ENCODE assay signal across 12 mouse cellular contexts in the genomic region with DNA sequence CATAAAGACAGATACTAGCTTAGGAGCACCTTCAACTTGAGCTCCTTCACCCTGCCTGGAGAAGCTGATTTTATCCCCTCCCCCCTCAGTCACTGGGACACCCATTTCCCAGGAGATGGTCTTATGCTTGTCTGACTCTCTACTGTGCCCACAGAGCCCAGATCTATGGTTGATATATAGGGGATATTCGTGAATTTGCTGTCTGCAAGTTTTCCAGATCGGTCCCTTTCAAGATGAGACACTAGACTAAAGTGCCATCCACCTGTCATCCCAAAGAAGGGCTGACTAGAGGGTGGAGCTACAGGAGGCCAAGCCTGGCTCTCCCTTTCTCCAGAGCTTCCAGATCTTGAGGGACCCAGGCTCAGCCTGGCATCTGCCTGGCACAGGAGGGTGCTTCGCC. TPM values are rescaled to one million over a fixed set of nuclear protein-coding genes. Genes with fewer than 3 reads are reported as not detected.
DNase-seq lines count a peak whose midpoint lies in the region; ATAC-seq and TF ChIP-seq lines count a peak whose summit lies in the region.
"Had no signal": no experiment of that assay in that cellular context is flagged by ENCODE, and none has a peak within 500 bp of the region (broad histone marks: within the 10 kb centered on the region; RNA-seq: fewer than 3 reads in every experiment).

No protein-coding gene starts in this region.

- 71% methylated on average over 3 of the region's 3 CpGs for WGBS in forebrain, embryonic 11.5 days
- WGBS in forebrain, embryonic 16.5 days: 77% methylated on average over 3 of the region's 3 CpGs
- 53% methylated on average over 3 of the region's 3 CpGs for WGBS in limb, embryonic 12.5 days
- WGBS in lung, postnatal 0 days: 60% methylated on average over 3 of the region's 3 CpGs

- H3K4me3 ChIP-seq in forebrain, embryonic 11.5 days (ENCODE audit: low read depth, low read length): no peak overlapping the region; the same call in 1 of the 2 replicates
- H3K4me3 ChIP-seq in forebrain, embryonic 16.5 days (replicated peaks; ENCODE audit: low read length): no peak overlapping the region
- H3K4me3 ChIP-seq in layer of hippocampus, adult 2 months: peak overlapping the region; percentile 69; the same call in 1 of the 2 replicates
- no peak overlapping the region for H3K4me3 ChIP-seq in MEL (ENCODE audit: control insufficient read depth in 1 of 2, insufficient read depth in 1 of 2, low read depth in 2 of 2, low read length in 2 of 2)
- no peak overlapping the region; the same call in 1 of the 2 replicates for H3K4me3 ChIP-seq in limb, embryonic 12.5 days (replicated peaks)
- no peak overlapping the region for H3K4me3 ChIP-seq in lung, postnatal 0 days (ENCODE audit: low read depth, low read length)

- DNase-seq in forebrain, embryonic 11.5 days (ENCODE audit: low spot score): no peak
- no peak for DNase-seq in layer of hippocampus, adult 2 months (ENCODE audit: low spot score in 2 of 2)
- DNase-seq in layer of hippocampus, postnatal 14 days (ENCODE audit: low spot score in 2 of 2): no peak
- no peak for DNase-seq in MEL (ENCODE audit: low read depth, low spot score)
- DNase-seq in ovary, adult 18-20 months (ENCODE audit: low spot score): no peak
- DNase-seq in lung, postnatal 0 days (ENCODE audit: low spot score): no peak
- DNase-seq: cerebellum, adult 8-10 months; retina, postnatal 1 day had no signal

- no peak for TF ChIP-seq RAD21 in MEL (IDR thresholded peaks at IDR 0.05; ENCODE audit: low read depth, low read length)

- TF ChIP-seq EP300 in MEL (IDR thresholded peaks at IDR 0.05; ENCODE audit: low read depth in 1 of 2, low read length in 2 of 2): no peak
- no peak for TF ChIP-seq EP300 in lung, postnatal 0 days (IDR thresholded peaks at IDR 0.05)

- no peak overlapping the region for H3K9ac ChIP-seq in forebrain, embryonic 11.5 days (ENCODE audit: low read length)
- no peak overlapping the region for H3K9ac ChIP-seq in forebrain, embryonic 16.5 days (replicated peaks; ENCODE audit: low read depth, low read length)
- no peak overlapping the region for H3K9ac ChIP-seq in MEL (ENCODE audit: control insufficient read depth, low read depth, low read length, poor library complexity, severe bottlenecking)
- peak overlapping the region; percentile 31; the same call in 1 of the 2 replicates for H3K9ac ChIP-seq in limb, embryonic 12.5 days (replicated peaks)
- H3K9ac ChIP-seq in lung, postnatal 0 days (replicated peaks; ENCODE audit: low read depth): no peak overlapping the region

- peak in 1 of 2 experiments; percentile 15; a peak in 1 of 4 replicates for TF ChIP-seq POLR2A in MEL (IDR thresholded peaks at IDR 0.05; ENCODE audit: control insufficient read depth in 1 of 2, insufficient read depth in 1 of 2, low read depth in 1 of 2, low read length in 2 of 2, poor library complexity in 1 of 2)

- ATAC-seq in forebrain, embryonic 11.5 days (replicated peaks; ENCODE audit: low FRiP score): no peak
- ATAC-seq in forebrain, embryonic 16.5 days: no peak
- no peak for ATAC-seq in limb, embryonic 12.5 days (ENCODE audit: insufficient number of reproducible peaks, insufficient read depth, low FRiP score, low TSS enrichment, low read depth)
- no peak for ATAC-seq in lung, postnatal 0 days

- H3K9me3 ChIP-seq in forebrain, embryonic 11.5 days (ENCODE audit: control insufficient read depth, low read length): no peaks in the 10 kb centered on the region
- H3K9me3 ChIP-seq in forebrain, embryonic 16.5 days (ENCODE audit: control insufficient read depth, low read length): no peaks in the 10 kb centered on the region
- H3K9me3 ChIP-seq in MEL (replicated peaks; ENCODE audit: insufficient read depth, low read length): no peaks in the 10 kb centered on the region
- H3K9me3 ChIP-seq in limb, embryonic 12.5 days: no peaks in the 10 kb centered on the region
- no peaks in the 10 kb centered on the region for H3K9me3 ChIP-seq in lung, postnatal 0 days (ENCODE audit: low read length)
- H3K9me3 ChIP-seq: G1E had no signal

- H3K4me2 ChIP-seq in forebrain, embryonic 11.5 days (ENCODE audit: low read depth, low read length, severe bottlenecking): no peak overlapping the region
- no peak overlapping the region for H3K4me2 ChIP-seq in forebrain, embryonic 16.5 days (ENCODE audit: low read length)
- H3K4me2 ChIP-seq in limb, embryonic 12.5 days: no peak overlapping the region
- H3K4me2 ChIP-seq in lung, postnatal 0 days (replicated peaks; ENCODE audit: low read depth, low read length): no peak overlapping the region

- peaks cover 26% of the 10 kb centered on the region for H3K4me1 ChIP-seq in forebrain, embryonic 11.5 days (replicated peaks; ENCODE audit: control insufficient read depth, insufficient read depth, low read length)
- H3K4me1 ChIP-seq in forebrain, embryonic 16.5 days (replicated peaks; ENCODE audit: control insufficient read depth, insufficient read depth, low read length): peaks cover 55% of the 10 kb centered on the region
- peaks cover 0 to 8% of the 10 kb centered on the region in 2 experiments; a peak in 1 of 4 replicates for H3K4me1 ChIP-seq in MEL (ENCODE audit: control insufficient read depth in 1 of 2, insufficient read depth in 2 of 2, low read length in 2 of 2)
- peaks cover 54% of the 10 kb centered on the region for H3K4me1 ChIP-seq in limb, embryonic 12.5 days (replicated peaks)
- peaks cover 13% of the 10 kb centered on the region; the same call in 1 of the 2 replicates for H3K4me1 ChIP-seq in lung, postnatal 0 days (ENCODE audit: insufficient read depth, low read depth, low read length)

- peaks cover 28% of the 10 kb centered on the region for H3K79me2 ChIP-seq in MEL (ENCODE audit: control insufficient read depth, insufficient read depth, low read length, poor library complexity)

- TF ChIP-seq CTCF in layer of hippocampus, adult 2 months (conservative IDR thresholded peaks at IDR 0.05): no peak
- no peak for TF ChIP-seq CTCF in MEL (IDR thresholded peaks at IDR 0.05 in 2 of 3, conservative IDR thresholded peaks at IDR 0.05 in 1 of 3; ENCODE audit: control insufficient read depth in 1 of 3, insufficient read depth in 1 of 3, low read depth in 2 of 3, low read length in 3 of 3, poor library complexity in 1 of 3, severe bottlenecking in 1 of 3)
- no peak for TF ChIP-seq CTCF in lung, postnatal 0 days (IDR thresholded peaks at IDR 0.05)

- 0 out of 2 replicates have a peak overlapping the region, but pooled peaks have one; percentile 2 for H3K27ac ChIP-seq in forebrain, embryonic 11.5 days (ENCODE audit: low read depth, low read length)
- no peak overlapping the region for H3K27ac ChIP-seq in forebrain, embryonic 16.5 days (ENCODE audit: low read length)
- peak overlapping the region; percentile 91 for H3K27ac ChIP-seq in layer of hippocampus, adult 2 months
- no peak overlapping the region for H3K27ac ChIP-seq in MEL (ENCODE audit: control insufficient read depth, low read depth, low read length)
- H3K27ac ChIP-seq in limb, embryonic 12.5 days: no peak overlapping the region
- no peak overlapping the region for H3K27ac ChIP-seq in lung, postnatal 0 days (ENCODE audit: low read length)

- no peaks in the 10 kb centered on the region for H3K36me3 ChIP-seq in forebrain, embryonic 11.5 days (ENCODE audit: control insufficient read depth, insufficient read depth, low read length)
- H3K36me3 ChIP-seq in forebrain, embryonic 16.5 days (ENCODE audit: control insufficient read depth, insufficient read depth): no peaks in the 10 kb centered on the region
- H3K36me3 ChIP-seq in MEL (ENCODE audit: control insufficient read depth in 1 of 2, insufficient read depth in 2 of 2, low read length in 2 of 2): peaks cover 0 to 8% of the 10 kb centered on the region in 2 experiments; a peak in 3 of 4 replicates
- H3K36me3 ChIP-seq in limb, embryonic 12.5 days: peaks cover 15% of the 10 kb centered on the region; the same call in 1 of the 2 replicates
- H3K36me3 ChIP-seq in lung, postnatal 0 days (ENCODE audit: insufficient read depth, low read length): no peaks in the 10 kb centered on the region

- no peaks in the 10 kb centered on the region for H3K27me3 ChIP-seq in forebrain, embryonic 11.5 days (ENCODE audit: control insufficient read depth, insufficient read depth, low read length)
- H3K27me3 ChIP-seq in forebrain, embryonic 16.5 days (replicated peaks; ENCODE audit: control insufficient read depth, insufficient read depth, low read length): no peaks in the 10 kb centered on the region
- H3K27me3 ChIP-seq in MEL (ENCODE audit: control insufficient read depth in 1 of 2, insufficient read depth in 2 of 2, low read length in 2 of 2): no peaks in the 10 kb centered on the region
- no peaks in the 10 kb centered on the region for H3K27me3 ChIP-seq in limb, embryonic 12.5 days
- no peaks in the 10 kb centered on the region for H3K27me3 ChIP-seq in lung, postnatal 0 days (replicated peaks; ENCODE audit: insufficient read depth, low read length)

RNA-seq across cellular contexts. Expression of a gene that starts 2.9 kb away (rescaled TPM):
- 1.8 and 2.7 TPM in 2 replicates for polyA plus RNA-seq in forebrain, embryonic 11.5 days (2014; fragmentation: Nextera tagmentation; extraction: Ambion mirVana)
- 6.8 and 10.9 TPM in 2 replicates for polyA plus RNA-seq in forebrain, embryonic 16.5 days (2015; fragmentation: Nextera tagmentation; extraction: Ambion mirVana)
- 10 to 100 TPM; 78.2 to 82.2 TPM for total RNA-seq in layer of hippocampus, adult 2 months (2021)
- total RNA-seq in layer of hippocampus, postnatal 14 days (2021): 10 to 100 TPM; 60.1 to 69.3 TPM
- total RNA-seq in MEL (2012; rRNA removed): 0.89 and 1.0 TPM in 2 replicates
- polyA plus RNA-seq in MEL (2012; ENCODE audit: insufficient read depth in 1 of 2, insufficient read length in 2 of 2, low read depth in 1 of 2, low replicate concordance in 2 of 2, missing spikeins in 1 of 2): 1 to 10 TPM in 1 of 2 experiments, not detected in 1; 1.1 TPM
- 3.2 and 4.0 TPM in 2 replicates for polyA plus RNA-seq in limb, embryonic 12.5 days (2016; fragmentation: Nextera tagmentation; extraction: Ambion mirVana)
- 1.2 and 1.3 TPM in 2 replicates for polyA plus RNA-seq in lung, postnatal 0 days (2015; fragmentation: Nextera tagmentation; extraction: Ambion mirVana)
- total RNA-seq: hematopoietic stem cell, adult 5-6 weeks had no signal

RNA-seq across cellular contexts. Expression of a gene that starts 3.3 kb away (rescaled TPM):
- 113 and 123 TPM in 2 replicates for polyA plus RNA-seq in forebrain, embryonic 11.5 days (2014; fragmentation: Nextera tagmentation; extraction: Ambion mirVana)
- polyA plus RNA-seq in forebrain, embryonic 16.5 days (2015; fragmentation: Nextera tagmentation; extraction: Ambion mirVana): 108 and 121 TPM in 2 replicates
- 10 to 100 TPM; 87.9 to 95.5 TPM for total RNA-seq in layer of hippocampus, adult 2 months (2021)
- 10 to 100 TPM; 93.6 to 96.0 TPM for total RNA-seq in layer of hippocampus, postnatal 14 days (2021)
- 118 and 121 TPM in 2 replicates for total RNA-seq in MEL (2012; rRNA removed)
- polyA plus RNA-seq in MEL (2012; ENCODE audit: insufficient read depth in 1 of 2, insufficient read length in 2 of 2, low read depth in 1 of 2, low replicate concordance in 2 of 2, missing spikeins in 1 of 2): 100 to 1,000 TPM in 1 of 2 experiments, not detected in 1; 261 TPM
- polyA plus RNA-seq in limb, embryonic 12.5 days (2016; fragmentation: Nextera tagmentation; extraction: Ambion mirVana): 97.4 and 101 TPM in 2 replicates
- 65.3 and 66.8 TPM in 2 replicates for polyA plus RNA-seq in lung, postnatal 0 days (2015; fragmentation: Nextera tagmentation; extraction: Ambion mirVana)

RNA-seq across cellular contexts. Expression of a gene that starts 18.6 kb away (rescaled TPM):
- 19.0 and 23.9 TPM in 2 replicates for polyA plus RNA-seq in forebrain, embryonic 11.5 days (2014; fragmentation: Nextera tagmentation; extraction: Ambion mirVana)
- 18.3 and 27.6 TPM in 2 replicates for polyA plus RNA-seq in forebrain, embryonic 16.5 days (2015; fragmentation: Nextera tagmentation; extraction: Ambion mirVana)
- 10 to 100 TPM; 87.0 to 93.3 TPM for total RNA-seq in layer of hippocampus, adult 2 months (2021)
- 10 to 100 TPM; 71.1 to 85.9 TPM for total RNA-seq in layer of hippocampus, postnatal 14 days (2021)
- total RNA-seq in MEL (2012; rRNA removed): 10.3 and 10.6 TPM in 2 replicates
- 10 to 100 TPM in 1 of 2 experiments, not detected in 1; 10.7 TPM for polyA plus RNA-seq in MEL (2012; ENCODE audit: insufficient read depth in 1 of 2, insufficient read length in 2 of 2, low read depth in 1 of 2, low replicate concordance in 2 of 2, missing spikeins in 1 of 2)
- polyA plus RNA-seq in limb, embryonic 12.5 days (2016; fragmentation: Nextera tagmentation; extraction: Ambion mirVana): 23.2 and 32.2 TPM in 2 replicates
- 26.3 and 27.4 TPM in 2 replicates for polyA plus RNA-seq in lung, postnatal 0 days (2015; fragmentation: Nextera tagmentation; extraction: Ambion mirVana)

RNA-seq across cellular contexts. Expression of a gene that starts 42.7 kb away (rescaled TPM):
- 8.0 and 9.3 TPM in 2 replicates for polyA plus RNA-seq in forebrain, embryonic 11.5 days (2014; fragmentation: Nextera tagmentation; extraction: Ambion mirVana)
- 18.8 and 30.4 TPM in 2 replicates for polyA plus RNA-seq in forebrain, embryonic 16.5 days (2015; fragmentation: Nextera tagmentation; extraction: Ambion mirVana)
- total RNA-seq in layer of hippocampus, adult 2 months (2021): 100 to 1,000 TPM; 153 to 158 TPM
- 100 to 1,000 TPM; 155 to 161 TPM for total RNA-seq in layer of hippocampus, postnatal 14 days (2021)
- 0.04 and 0.07 TPM in 2 replicates for total RNA-seq in MEL (2012; rRNA removed)
- under 1 TPM in 1 of 2 experiments, not detected in 1; 0.38 TPM for polyA plus RNA-seq in MEL (2012; ENCODE audit: insufficient read depth in 1 of 2, insufficient read length in 2 of 2, low read depth in 1 of 2, low replicate concordance in 2 of 2, missing spikeins in 1 of 2)
- polyA plus RNA-seq in limb, embryonic 12.5 days (2016; fragmentation: Nextera tagmentation; extraction: Ambion mirVana): 6.1 and 6.5 TPM in 2 replicates
- 0.15 and 0.33 TPM in 2 replicates for polyA plus RNA-seq in lung, postnatal 0 days (2015; fragmentation: Nextera tagmentation; extraction: Ambion mirVana)
- total RNA-seq: hematopoietic stem cell, adult 5-6 weeks had no signal
- polyA plus RNA-seq: G1E had no signal

RNA-seq across cellular contexts. Expression of a gene that starts 52.2 kb away (rescaled TPM):
- 33.8 and 34.0 TPM in 2 replicates for polyA plus RNA-seq in forebrain, embryonic 11.5 days (2014; fragmentation: Nextera tagmentation; extraction: Ambion mirVana)
- 38.9 and 42.4 TPM in 2 replicates for polyA plus RNA-seq in forebrain, embryonic 16.5 days (2015; fragmentation: Nextera tagmentation; extraction: Ambion mirVana)
- 10 to 100 TPM; 36.0 to 44.9 TPM for total RNA-seq in layer of hippocampus, adult 2 months (2021)
- 10 to 100 TPM; 30.7 to 32.1 TPM for total RNA-seq in layer of hippocampus, postnatal 14 days (2021)
- 28.5 and 35.4 TPM in 2 replicates for total RNA-seq in MEL (2012; rRNA removed)
- 10 to 100 TPM in 1 of 2 experiments, not detected in 1; 57.3 TPM for polyA plus RNA-seq in MEL (2012; ENCODE audit: insufficient read depth in 1 of 2, insufficient read length in 2 of 2, low read depth in 1 of 2, low replicate concordance in 2 of 2, missing spikeins in 1 of 2)
- 34.7 and 35.5 TPM in 2 replicates for polyA plus RNA-seq in limb, embryonic 12.5 days (2016; fragmentation: Nextera tagmentation; extraction: Ambion mirVana)
- polyA plus RNA-seq in lung, postnatal 0 days (2015; fragmentation: Nextera tagmentation; extraction: Ambion mirVana): 13.0 and 14.4 TPM in 2 replicates

Comparison
In these comparisons a context has a peak if more than half of its experiments do, and no peak if none do; other contexts are left out.
1. H3K27ac ChIP-seq: peak in forebrain, embryonic 11.5 days (single experiment) and layer of hippocampus, adult 2 months (single experiment); none in forebrain, embryonic 16.5 days (single experiment), MEL (single experiment), limb, embryonic 12.5 days (single experiment) and lung, postnatal 0 days (single experiment).